In genomic region chr14:105377035-105377621, GRCm38 (mm10) we compare ENCODE assay signal across 14 mouse cellular contexts.
DNase-seq lines count a peak whose midpoint lies in the region; ATAC-seq and TF ChIP-seq lines count a peak whose summit lies in the region.
"Had no signal": no experiment of that assay in that cellular context is flagged by ENCODE, and none has a peak within 500 bp of the region (broad histone marks: within the 10 kb centered on the region; RNA-seq: fewer than 3 reads in every experiment).

No protein-coding gene starts in this region.

- no peaks in the 10 kb centered on the region for H3K27me3 ChIP-seq in heart, embryonic 11.5 days (ENCODE audit: control insufficient read depth, insufficient read depth, low read length)
- no peaks in the 10 kb centered on the region for H3K27me3 ChIP-seq in lung, embryonic 14.5 days (ENCODE audit: insufficient read depth, low read length)
- H3K27me3 ChIP-seq in embryonic facial prominence, embryonic 15.5 days: no peaks in the 10 kb centered on the region
- H3K27me3 ChIP-seq in neural tube, embryonic 11.5 days (ENCODE audit: control insufficient read depth, insufficient read depth, low read length): no peaks in the 10 kb centered on the region
- H3K27me3 ChIP-seq in midbrain, embryonic 14.5 days (ENCODE audit: control insufficient read depth, insufficient read depth, low read length): no peaks in the 10 kb centered on the region
- H3K27me3 ChIP-seq: forebrain, embryonic 13.5 days; hindbrain, embryonic 12.5 days; midbrain, embryonic 13.5 days had no signal

- no peak for TF ChIP-seq CTCF in lung, embryonic 14.5 days (IDR thresholded peaks at IDR 0.05; ENCODE audit: low read depth)

- H3K4me2 ChIP-seq in heart, embryonic 11.5 days: no peak overlapping the region
- no peak overlapping the region for H3K4me2 ChIP-seq in lung, embryonic 14.5 days
- H3K4me2 ChIP-seq in embryonic facial prominence, embryonic 15.5 days (replicated peaks): no peak overlapping the region
- H3K4me2 ChIP-seq in neural tube, embryonic 11.5 days (ENCODE audit: low read depth): no peak overlapping the region
- H3K4me2 ChIP-seq in midbrain, embryonic 14.5 days (ENCODE audit: low read length): no peak overlapping the region
- H3K4me2 ChIP-seq: forebrain, embryonic 13.5 days; hindbrain, embryonic 12.5 days; midbrain, embryonic 13.5 days had no signal

- 42% methylated on average over 4 of the region's 4 CpGs for WGBS in heart, embryonic 11.5 days (ENCODE audit: insufficient replicate concordance)
- WGBS in lung, embryonic 14.5 days: 45% methylated on average over 4 of the region's 4 CpGs
- 35% methylated on average over 4 of the region's 4 CpGs for WGBS in embryonic facial prominence, embryonic 15.5 days
- WGBS in neural tube, embryonic 11.5 days: 57% methylated on average over 4 of the region's 4 CpGs
- 77% methylated on average over 4 of the region's 4 CpGs for WGBS in midbrain, embryonic 14.5 days

- no peaks in the 10 kb centered on the region for H3K9me3 ChIP-seq in heart, embryonic 11.5 days (replicated peaks; ENCODE audit: control insufficient read depth, low read length)
- no peaks in the 10 kb centered on the region for H3K9me3 ChIP-seq in lung, embryonic 14.5 days (ENCODE audit: low read depth, low read length)
- H3K9me3 ChIP-seq in embryonic facial prominence, embryonic 15.5 days (replicated peaks): no peaks in the 10 kb centered on the region
- H3K9me3 ChIP-seq in neural tube, embryonic 11.5 days (ENCODE audit: control insufficient read depth, low read length): no peaks in the 10 kb centered on the region
- no peaks in the 10 kb centered on the region for H3K9me3 ChIP-seq in midbrain, embryonic 14.5 days (ENCODE audit: control insufficient read depth, low read length)
- H3K9me3 ChIP-seq: forebrain, embryonic 13.5 days; hindbrain, embryonic 12.5 days; midbrain, embryonic 13.5 days had no signal

- peaks cover 23% of the 10 kb centered on the region for H3K4me1 ChIP-seq in heart, embryonic 11.5 days (ENCODE audit: control insufficient read depth, insufficient read depth, low read length)
- H3K4me1 ChIP-seq in lung, embryonic 14.5 days (ENCODE audit: insufficient read depth): peaks cover 22% of the 10 kb centered on the region
- peaks cover 18% of the 10 kb centered on the region for H3K4me1 ChIP-seq in embryonic facial prominence, embryonic 15.5 days
- H3K4me1 ChIP-seq in neural tube, embryonic 11.5 days (ENCODE audit: control insufficient read depth, insufficient read depth, low read length): no peaks in the 10 kb centered on the region; the same call in 1 of the 2 replicates
- no peaks in the 10 kb centered on the region for H3K4me1 ChIP-seq in midbrain, embryonic 14.5 days (ENCODE audit: control insufficient read depth, insufficient read depth, low read length)
- H3K4me1 ChIP-seq: midbrain, embryonic 13.5 days had no signal

- no peak for ATAC-seq in heart, embryonic 11.5 days (replicated peaks; ENCODE audit: insufficient number of reproducible peaks, low FRiP score, low TSS enrichment)
- peak; percentile 31; the same call in 1 of the 2 replicates for ATAC-seq in lung, embryonic 14.5 days (ENCODE audit: insufficient read depth)
- ATAC-seq in embryonic facial prominence, embryonic 15.5 days (ENCODE audit: insufficient number of reproducible peaks, low FRiP score, low TSS enrichment, low read depth): peak; percentile 34; the same call in 1 of the 2 replicates
- ATAC-seq in neural tube, embryonic 11.5 days (ENCODE audit: insufficient read depth, low FRiP score, low TSS enrichment): no peak
- no peak for ATAC-seq in midbrain, embryonic 14.5 days (ENCODE audit: low FRiP score, low TSS enrichment)
- ATAC-seq: midbrain, embryonic 13.5 days had no signal

- DNase-seq in heart, postnatal 25 days (ENCODE audit: low spot score): no peak
- DNase-seq in lung, embryonic 14.5 days: no peak
- no peak for DNase-seq in lung, postnatal 25 days (ENCODE audit: low spot score)
- DNase-seq in neural tube, embryonic 11.5 days (ENCODE audit: low spot score): peak; percentile 19
- no peak for DNase-seq in right cerebral cortex, postnatal 36 days (ENCODE audit: low spot score in 2 of 2)
- DNase-seq in midbrain, embryonic 14.5 days: no peak
- DNase-seq: adrenal gland, postnatal 10 days; right cerebral cortex, adult 18-20 months had no signal

- no peak overlapping the region for H3K9ac ChIP-seq in heart, embryonic 11.5 days (ENCODE audit: low read depth, low read length)
- no peak overlapping the region for H3K9ac ChIP-seq in lung, embryonic 14.5 days
- no peak overlapping the region for H3K9ac ChIP-seq in embryonic facial prominence, embryonic 15.5 days
- no peak overlapping the region for H3K9ac ChIP-seq in neural tube, embryonic 11.5 days (ENCODE audit: low read length)
- no peak overlapping the region for H3K9ac ChIP-seq in midbrain, embryonic 14.5 days (replicated peaks; ENCODE audit: low read length)
- H3K9ac ChIP-seq: forebrain, embryonic 13.5 days; hindbrain, embryonic 12.5 days; midbrain, embryonic 13.5 days had no signal

- H3K36me3 ChIP-seq in heart, embryonic 11.5 days (ENCODE audit: control insufficient read depth, insufficient read depth, low read length): no peaks in the 10 kb centered on the region
- H3K36me3 ChIP-seq in lung, embryonic 14.5 days (ENCODE audit: insufficient read depth): no peaks in the 10 kb centered on the region
- H3K36me3 ChIP-seq in embryonic facial prominence, embryonic 15.5 days: no peaks in the 10 kb centered on the region
- no peaks in the 10 kb centered on the region for H3K36me3 ChIP-seq in neural tube, embryonic 11.5 days (ENCODE audit: control insufficient read depth, insufficient read depth, low read length)
- H3K36me3 ChIP-seq in midbrain, embryonic 14.5 days (ENCODE audit: control insufficient read depth, insufficient read depth, low read length): no peaks in the 10 kb centered on the region
- H3K36me3 ChIP-seq: hindbrain, embryonic 12.5 days; midbrain, embryonic 13.5 days had no signal

- intact Hi-C loops in heart, postnatal 25 days (cut with DNase I): no loop called here

- peak overlapping the region; percentile 60 for H3K27ac ChIP-seq in heart, embryonic 11.5 days (ENCODE audit: low read depth, low read length)
- peak overlapping the region; percentile 64; the same call in 1 of the 2 replicates for H3K27ac ChIP-seq in lung, embryonic 14.5 days (ENCODE audit: low read depth)
- peak overlapping the region; percentile 73 for H3K27ac ChIP-seq in embryonic facial prominence, embryonic 15.5 days (replicated peaks)
- no peak overlapping the region for H3K27ac ChIP-seq in neural tube, embryonic 11.5 days (ENCODE audit: low read depth, low read length)
- H3K27ac ChIP-seq in midbrain, embryonic 14.5 days (replicated peaks; ENCODE audit: low read depth, low read length): no peak overlapping the region
- H3K27ac ChIP-seq: forebrain, embryonic 13.5 days; hindbrain, embryonic 12.5 days; kidney, postnatal 0 days; midbrain, embryonic 13.5 days had no signal

- no peak overlapping the region for H3K4me3 ChIP-seq in heart, embryonic 11.5 days (ENCODE audit: low read depth, low read length)
- H3K4me3 ChIP-seq in lung, embryonic 14.5 days (ENCODE audit: low read depth, low read length): no peak overlapping the region
- no peak overlapping the region for H3K4me3 ChIP-seq in embryonic facial prominence, embryonic 15.5 days (replicated peaks)
- no peak overlapping the region for H3K4me3 ChIP-seq in neural tube, embryonic 11.5 days (ENCODE audit: low read depth, low read length)
- no peak overlapping the region for H3K4me3 ChIP-seq in midbrain, embryonic 14.5 days (replicated peaks; ENCODE audit: low read depth, low read length)
- H3K4me3 ChIP-seq: forebrain, embryonic 13.5 days; hindbrain, embryonic 12.5 days; midbrain, embryonic 13.5 days had no signal

Comparison
In these comparisons a context has a peak if more than half of its experiments do, and no peak if none do; other contexts are left out.
1. ATAC-seq: peak in lung, embryonic 14.5 days (single experiment) and embryonic facial prominence, embryonic 15.5 days (single experiment); none in heart, embryonic 11.5 days (single experiment), neural tube, embryonic 11.5 days (single experiment) and midbrain, embryonic 14.5 days (single experiment).
2. H3K27ac ChIP-seq: peak in heart, embryonic 11.5 days (single experiment), lung, embryonic 14.5 days (single experiment) and embryonic facial prominence, embryonic 15.5 days (single experiment); none in neural tube, embryonic 11.5 days (single experiment) and midbrain, embryonic 14.5 days (single experiment).